In genomic region chr12:83330056-83330455, GRCm38 (mm10) we compare ENCODE assay signal across 22 mouse cellular contexts.
A peak's percentile ranks its signal among the peaks of the same experiment; 100 is the strongest.
DNase-seq lines count a peak whose midpoint lies in the region; ATAC-seq and TF ChIP-seq lines count a peak whose summit lies in the region.
"Had no signal": no experiment of that assay in that cellular context is flagged by ENCODE, and none has a peak within 500 bp of the region (broad histone marks: within the 10 kb centered on the region; RNA-seq: fewer than 3 reads in every experiment).

No protein-coding gene starts in this region.

- intact Hi-C loops in heart, postnatal 14 days (cut with DNase I), result no loop called here

- DNase-seq in cerebellum, postnatal 36 days, result no peak
- DNase-seq in heart, postnatal 0 days (ENCODE audit: low spot score), result no peak
- DNase-seq in heart, postnatal 14 days, result no peak
- DNase-seq in layer of hippocampus, adult 9-11 months, result peak; percentile 15
- DNase-seq in layer of hippocampus, postnatal 36 days, result no peak
- peak; percentile 26 for DNase-seq in telencephalon, adult 2 months (ENCODE audit: low read depth, low spot score)
- DNase-seq in kidney, adult 9 months, result no peak
- DNase-seq: adrenal gland, adult 8-10 months; adrenal gland, postnatal 36 days; B cell, adult 2 months; cerebellum, adult 11-12 months; forebrain, postnatal 0 days; gastrocnemius, postnatal 36 days; heart, adult 11 months; heart, postnatal 10 days had no signal

- no peak for TF ChIP-seq EP300 in heart, postnatal 0 days (IDR thresholded peaks at IDR 0.05; ENCODE audit: low read depth)

- H3K4me3 ChIP-seq in heart, postnatal 0 days (ENCODE audit: low read depth, low read length), result no peak overlapping the region
- H3K4me3 ChIP-seq: embryonic facial prominence, embryonic 13.5 days; forebrain, embryonic 12.5 days; heart, embryonic 13.5 days had no signal

- no peaks in the 10 kb centered on the region for H3K27me3 ChIP-seq in heart, postnatal 0 days (ENCODE audit: control insufficient read depth, insufficient read depth, low read length)
- H3K27me3 ChIP-seq: forebrain, embryonic 12.5 days; heart, embryonic 13.5 days had no signal

- H3K9me3 ChIP-seq in heart, postnatal 0 days (replicated peaks; ENCODE audit: control insufficient read depth, low read length), result no peaks in the 10 kb centered on the region
- H3K9me3 ChIP-seq: embryonic facial prominence, embryonic 13.5 days; forebrain, embryonic 12.5 days; G1E; heart, embryonic 13.5 days had no signal

- no peak for TF ChIP-seq CTCF in heart, postnatal 0 days (IDR thresholded peaks at IDR 0.05; ENCODE audit: low read depth)

- H3K4me1 ChIP-seq in heart, postnatal 0 days (ENCODE audit: control insufficient read depth, insufficient read depth), result peaks cover 18% of the 10 kb centered on the region

- ATAC-seq in cerebellum, adult (ENCODE audit: insufficient number of reproducible peaks, low FRiP score, low TSS enrichment), result 0 out of 2 replicates have a peak, but pooled peaks have one; percentile 21
- ATAC-seq in heart, postnatal 0 days (ENCODE audit: insufficient read depth, low read depth), result peak; percentile 22; the same call in 1 of the 2 replicates
- ATAC-seq: CD4-positive, CD25-positive, alpha-beta regulatory T cell, adult 4 months; forebrain, postnatal 0 days had no signal

- H3K4me2 ChIP-seq in heart, postnatal 0 days (ENCODE audit: low read depth, low read length), result no peak overlapping the region
- H3K4me2 ChIP-seq: embryonic facial prominence, embryonic 13.5 days; forebrain, embryonic 12.5 days; heart, embryonic 13.5 days; hindbrain, embryonic 14.5 days had no signal

- H3K27ac ChIP-seq in heart, postnatal 0 days (ENCODE audit: low read depth), result no peak overlapping the region
- H3K27ac ChIP-seq: embryonic facial prominence, embryonic 13.5 days; forebrain, embryonic 12.5 days; heart, embryonic 13.5 days; hindbrain, embryonic 14.5 days had no signal

- H3K9ac ChIP-seq in heart, postnatal 0 days (replicated peaks; ENCODE audit: low read depth, low read length), result no peak overlapping the region
- H3K9ac ChIP-seq: embryonic facial prominence, embryonic 13.5 days; forebrain, embryonic 12.5 days; forebrain, postnatal 0 days; heart, embryonic 13.5 days; hindbrain, embryonic 14.5 days had no signal

- 68% methylated on average over 7 of the region's 7 CpGs for WGBS in heart, postnatal 0 days

- no peaks in the 10 kb centered on the region for H3K36me3 ChIP-seq in heart, postnatal 0 days (replicated peaks; ENCODE audit: control insufficient read depth, insufficient read depth, low read length)
- H3K36me3 ChIP-seq: embryonic facial prominence, embryonic 13.5 days; forebrain, embryonic 12.5 days had no signal

Comparison
In these comparisons a context has a peak if more than half of its experiments do, and no peak if none do; other contexts are left out.
1. DNase-seq: peak in layer of hippocampus, adult 9-11 months (single experiment) and telencephalon, adult 2 months (single experiment); none in cerebellum, postnatal 36 days (0 of 2), heart, postnatal 0 days (single experiment), heart, postnatal 14 days (0 of 2), layer of hippocampus, postnatal 36 days (0 of 2) and kidney, adult 9 months (single experiment).